11 mouse cellular contexts compared by ENCODE assay signal in genomic region chr9:9882779-9883383, GRCm38 (mm10).
DNase-seq lines count a peak whose midpoint lies in the region; ATAC-seq and TF ChIP-seq lines count a peak whose summit lies in the region.
"Had no signal": no experiment of that assay in that cellular context is flagged by ENCODE, and none has a peak within 500 bp of the region (broad histone marks: within the 10 kb centered on the region; RNA-seq: fewer than 3 reads in every experiment).

No protein-coding gene starts in this region.

- no peaks in the 10 kb centered on the region for H3K27me3 ChIP-seq in hindbrain, embryonic 10.5 days (ENCODE audit: insufficient read depth, poor library complexity, severe bottlenecking)
- no peaks in the 10 kb centered on the region for H3K27me3 ChIP-seq in hindbrain, embryonic 12.5 days
- H3K27me3 ChIP-seq in hindbrain, embryonic 16.5 days (replicated peaks; ENCODE audit: control insufficient read depth, insufficient read depth, low read length) = no peaks in the 10 kb centered on the region
- H3K27me3 ChIP-seq in limb, embryonic 12.5 days = no peaks in the 10 kb centered on the region

- H3K4me2 ChIP-seq in hindbrain, embryonic 12.5 days (replicated peaks) = no peak overlapping the region
- H3K4me2 ChIP-seq in hindbrain, embryonic 16.5 days (ENCODE audit: low read length) = no peak overlapping the region
- no peak overlapping the region for H3K4me2 ChIP-seq in limb, embryonic 12.5 days

- no peak overlapping the region for H3K9ac ChIP-seq in hindbrain, embryonic 12.5 days
- H3K9ac ChIP-seq in hindbrain, embryonic 16.5 days (ENCODE audit: low read depth, low read length) = no peak overlapping the region
- H3K9ac ChIP-seq in limb, embryonic 12.5 days (replicated peaks) = no peak overlapping the region

- no peaks in the 10 kb centered on the region for H3K9me3 ChIP-seq in hindbrain, embryonic 10.5 days
- H3K9me3 ChIP-seq in hindbrain, embryonic 12.5 days (replicated peaks) = no peaks in the 10 kb centered on the region
- H3K9me3 ChIP-seq in hindbrain, embryonic 16.5 days (ENCODE audit: control insufficient read depth, low read length) = no peaks in the 10 kb centered on the region
- no peaks in the 10 kb centered on the region for H3K9me3 ChIP-seq in limb, embryonic 12.5 days

- TF ChIP-seq POLR2A in lung, adult 2 months (IDR thresholded peaks at IDR 0.05; ENCODE audit: borderline replicate concordance, extremely low read depth, low read depth, low read length) = no peak

- H3K27ac ChIP-seq in hindbrain, embryonic 10.5 days = no peak overlapping the region
- H3K27ac ChIP-seq in hindbrain, embryonic 12.5 days = no peak overlapping the region
- H3K27ac ChIP-seq in hindbrain, embryonic 16.5 days (ENCODE audit: low read depth, low read length) = no peak overlapping the region
- no peak overlapping the region for H3K27ac ChIP-seq in limb, embryonic 12.5 days
- H3K27ac ChIP-seq: left cerebral cortex, adult 2 months had no signal

- WGBS in hindbrain, embryonic 10.5 days = 79% methylated on average over 8 of the region's 8 CpGs
- WGBS in hindbrain, embryonic 12.5 days = 57% methylated on average over 8 of the region's 8 CpGs
- 50% methylated on average over 8 of the region's 8 CpGs for WGBS in hindbrain, embryonic 16.5 days
- WGBS in limb, embryonic 12.5 days = 40% methylated on average over 6 of the region's 8 CpGs
- WGBS in lung, adult 2 months = 71% methylated on average over 8 of the region's 8 CpGs

- no peak overlapping the region for H3K4me3 ChIP-seq in hindbrain, embryonic 10.5 days
- H3K4me3 ChIP-seq in hindbrain, embryonic 12.5 days = no peak overlapping the region
- no peak overlapping the region for H3K4me3 ChIP-seq in hindbrain, embryonic 16.5 days (ENCODE audit: low read length)
- H3K4me3 ChIP-seq in limb, embryonic 12.5 days (replicated peaks) = no peak overlapping the region
- no peak overlapping the region for H3K4me3 ChIP-seq in lung, adult 2 months (replicated peaks; ENCODE audit: extremely low read depth, low read depth, low read length)
- H3K4me3 ChIP-seq: left cerebral cortex, adult 2 months had no signal

- no peak for TF ChIP-seq CTCF in lung, adult 2 months (IDR thresholded peaks at IDR 0.05; ENCODE audit: insufficient read depth, low read length)

- no peaks in the 10 kb centered on the region for H3K4me1 ChIP-seq in hindbrain, embryonic 10.5 days (replicated peaks)
- no peaks in the 10 kb centered on the region for H3K4me1 ChIP-seq in hindbrain, embryonic 12.5 days
- no peaks in the 10 kb centered on the region for H3K4me1 ChIP-seq in hindbrain, embryonic 16.5 days (ENCODE audit: control insufficient read depth, insufficient read depth, low read depth, low read length)
- no peaks in the 10 kb centered on the region for H3K4me1 ChIP-seq in limb, embryonic 12.5 days (replicated peaks)
- no peaks in the 10 kb centered on the region for H3K4me1 ChIP-seq in lung, adult 2 months (ENCODE audit: control insufficient read depth, insufficient read depth, low read length)

- DNase-seq in hindbrain, embryonic 10.5 days (ENCODE audit: low spot score) = peak; percentile 18
- DNase-seq in embryo, embryonic 11.5 days (ENCODE audit: low read depth, low spot score) = peak; percentile 9
- no peak for DNase-seq in retina, embryonic 14.5 days (ENCODE audit: low spot score)
- no peak for DNase-seq in lung, adult 2 months
- DNase-seq: gastrocnemius, postnatal 14 days; lung, postnatal 36 days had no signal

- H3K36me3 ChIP-seq in hindbrain, embryonic 10.5 days = no peaks in the 10 kb centered on the region
- H3K36me3 ChIP-seq in hindbrain, embryonic 12.5 days = no peaks in the 10 kb centered on the region
- H3K36me3 ChIP-seq in hindbrain, embryonic 16.5 days (ENCODE audit: control insufficient read depth, insufficient read depth, low read length) = no peaks in the 10 kb centered on the region
- H3K36me3 ChIP-seq in limb, embryonic 12.5 days = no peaks in the 10 kb centered on the region

- no peak for ATAC-seq in hindbrain, embryonic 12.5 days (ENCODE audit: low FRiP score)
- peak; percentile 56; the same call in 1 of the 2 replicates for ATAC-seq in hindbrain, embryonic 16.5 days
- 0 out of 2 replicates have a peak, but pooled peaks have one; percentile 52 for ATAC-seq in limb, embryonic 12.5 days (ENCODE audit: insufficient number of reproducible peaks, insufficient read depth, low FRiP score, low TSS enrichment, low read depth)
- ATAC-seq in erythroblast, adult 5-6 weeks (replicated peaks; ENCODE audit: low FRiP score, poor library complexity, severe bottlenecking) = no peak

Comparison
In these comparisons a context has a peak if more than half of its experiments do, and no peak if none do; other contexts are left out.
1. ATAC-seq: peak in hindbrain, embryonic 16.5 days (single experiment) and limb, embryonic 12.5 days (single experiment); none in hindbrain, embryonic 12.5 days (single experiment) and erythroblast, adult 5-6 weeks (single experiment).
2. DNase-seq: peak in hindbrain, embryonic 10.5 days (single experiment) and embryo, embryonic 11.5 days (single experiment); none in retina, embryonic 14.5 days (single experiment) and lung, adult 2 months (single experiment).